Mouse (Mus musculus) right cerebral cortex, postnatal 4 days (tissue): ENCODE results near the gene Gdpgp1.

Experiments
- DNase-seq: peaks from one replicate; pipeline ENCODE4 v3.0.0-alpha.2; 2022

Gdpgp1 gene

GRCm38 (mm10) chr7:80232489-80233029, at the start of gene Gdpgp1, which contains the start of gene Cib1:
TSS of gene Gdpgp1 (plus strand) at chr7:80232865.
TSS of gene Cib1 (minus strand) at chr7:80232813.
- peak; percentile 88 for DNase-seq

- DNase-seq = no peak
Observed at GRCm38 (mm10) chr7:80183466-80183865, 49.2 kb upstream of the Gdpgp1 start.

GRCm38 (mm10) chr7:80183969-80184368, 48.7 kb upstream of the Gdpgp1 start:
- no peak for DNase-seq

- no peak for DNase-seq
Observed at GRCm38 (mm10) chr7:80184551-80184950, 48.1 kb upstream of the Gdpgp1 start.

GRCm38 (mm10) chr7:80184968-80185367, 47.7 kb upstream of the Gdpgp1 start:
- no peak for DNase-seq

- no peak for DNase-seq
Observed at GRCm38 (mm10) chr7:80186021-80186420, 46.6 kb upstream of the Gdpgp1 start.

GRCm38 (mm10) chr7:80186531-80187296, 46.0 kb upstream of the Gdpgp1 start, which contains the start of gene Sema4b:
TSS of gene Sema4b (plus strand) at chr7:80186841.
- peak; percentile 91 for DNase-seq

- no peak for DNase-seq
Observed at GRCm38 (mm10) chr7:80187501-80187900, 45.2 kb upstream of the Gdpgp1 start.

GRCm38 (mm10) chr7:80188579-80189125, 44.0 kb upstream of the Gdpgp1 start:
- DNase-seq = no peak

GRCm38 (mm10) chr7:80189147-80189933, 43.3 kb upstream of the Gdpgp1 start:
- DNase-seq = no peak

- DNase-seq = no peak
Observed at GRCm38 (mm10) chr7:80191455-80191854, 41.2 kb upstream of the Gdpgp1 start.

GRCm38 (mm10) chr7:80192226-80193061, 40.2 kb upstream of the Gdpgp1 start:
- DNase-seq = peak; percentile 81

- no peak for DNase-seq
Observed at GRCm38 (mm10) chr7:80193941-80194739, 38.5 kb upstream of the Gdpgp1 start.

- no peak for DNase-seq
Observed at GRCm38 (mm10) chr7:80195146-80195545, 37.5 kb upstream of the Gdpgp1 start.

GRCm38 (mm10) chr7:80195576-80196263, 36.9 kb upstream of the Gdpgp1 start:
- no peak for DNase-seq

GRCm38 (mm10) chr7:80197371-80197770, 35.3 kb upstream of the Gdpgp1 start:
- DNase-seq = no peak

GRCm38 (mm10) chr7:80197941-80198778, 34.5 kb upstream of the Gdpgp1 start:
- peak; percentile 72 for DNase-seq

- DNase-seq = peak; percentile 22
Observed at GRCm38 (mm10) chr7:80198863-80199262, 33.8 kb upstream of the Gdpgp1 start.

- DNase-seq = no peak
Observed at GRCm38 (mm10) chr7:80199286-80199685, 33.4 kb upstream of the Gdpgp1 start.
